Mouse (Mus musculus) adrenal gland, postnatal 10 days (tissue): ENCODE measurements around the gene Mrpl52. TPM values are rescaled to one million over a fixed set of nuclear protein-coding genes. Genes with fewer than 3 reads are reported as not detected.
A peak's percentile ranks its signal among the peaks of the same experiment; 100 is the strongest.

Experiments used
- DNase-seq: peaks from one replicate; pipeline ENCODE4 v3.0.0; 2021; ENCODE audit warnings: mixed read lengths
- total RNA-seq, 2 experiments: library from RNA; stranded (reverse); gene quantifications; 2 replicates each; pipeline ENCODE4 v1.2.3; 2021

The Mrpl52 gene
- total RNA-seq, 2 experiments from 2014 or later, result 204 to 212 TPM

DNA sequence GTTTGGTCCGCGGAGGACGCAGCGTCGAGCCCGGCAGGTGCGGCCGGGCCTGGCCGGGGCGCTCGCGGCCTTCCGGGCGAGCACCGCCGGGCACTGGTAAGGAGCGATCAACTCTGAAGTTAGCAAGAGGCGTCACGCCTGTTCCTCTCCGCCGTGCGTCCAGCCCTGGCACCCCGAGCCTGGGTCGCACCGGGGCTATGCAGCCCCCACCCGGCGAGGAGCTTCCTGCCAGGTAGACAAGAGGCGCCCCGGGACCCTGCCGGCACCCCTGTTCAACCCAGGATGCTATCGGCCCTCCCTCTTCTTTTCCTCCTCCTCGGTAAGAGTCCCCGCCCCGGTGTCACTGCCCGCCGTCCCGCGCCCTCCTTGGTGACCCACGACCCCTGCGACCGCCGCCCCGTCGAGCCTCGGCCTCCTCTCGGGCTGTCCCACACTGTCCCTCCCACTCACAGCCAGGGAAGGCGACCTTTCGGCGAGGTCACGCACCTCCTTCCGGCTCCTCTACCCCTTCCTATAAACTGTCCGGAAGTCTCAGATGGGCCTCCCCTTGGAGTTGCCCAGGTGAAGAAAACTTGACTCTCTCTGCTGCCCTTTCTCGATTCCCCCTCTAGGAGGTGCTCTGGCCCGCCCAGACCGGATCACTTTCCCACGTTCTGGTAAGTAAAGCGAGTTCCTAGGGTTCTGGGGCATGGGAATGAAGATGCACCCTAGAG lies 37.7 kb downstream of the Mrpl52 start:
- DNase-seq, result peak; percentile 76

DNA sequence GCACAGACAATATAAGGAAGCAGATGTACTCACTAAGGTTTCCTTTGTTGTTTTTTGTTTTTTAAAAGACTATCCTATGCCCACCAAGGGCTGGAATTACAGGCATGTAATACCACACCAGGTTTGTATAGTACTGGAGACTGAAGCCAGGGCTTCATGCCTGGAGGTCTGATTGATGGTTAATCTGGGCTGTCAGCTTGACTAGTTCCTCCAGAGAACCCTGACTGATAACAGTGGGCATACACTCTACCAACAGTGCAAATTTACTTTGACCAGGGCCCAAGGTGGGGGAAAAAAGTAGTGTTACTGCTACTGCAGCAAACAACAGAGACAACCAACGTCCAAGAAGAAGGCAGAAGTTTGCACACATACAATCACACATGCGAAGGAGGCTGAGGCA lies 44.8 kb downstream of the Mrpl52 start:
- no peak for DNase-seq

DNA sequence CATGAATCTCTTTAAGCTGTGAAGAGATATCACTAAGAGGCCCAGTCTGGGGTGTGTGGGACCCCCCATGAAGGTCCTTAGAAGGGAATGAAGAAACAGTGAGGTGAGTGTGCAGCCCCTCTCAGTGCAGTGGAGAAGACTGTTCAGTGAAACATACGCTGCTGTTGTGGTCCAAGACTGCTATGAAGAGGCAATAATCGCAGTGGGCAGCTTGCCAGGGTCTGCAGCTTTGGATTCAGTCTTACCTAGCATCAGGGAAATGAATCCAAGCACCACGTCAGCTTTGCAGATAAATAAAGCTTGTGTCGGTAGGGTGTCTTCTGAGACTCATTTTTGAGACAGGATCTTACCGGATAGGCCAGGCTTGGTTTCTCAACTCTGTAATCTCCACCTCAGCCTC lies 46.0 kb downstream of the Mrpl52 start:
- DNase-seq, result no peak

DNA sequence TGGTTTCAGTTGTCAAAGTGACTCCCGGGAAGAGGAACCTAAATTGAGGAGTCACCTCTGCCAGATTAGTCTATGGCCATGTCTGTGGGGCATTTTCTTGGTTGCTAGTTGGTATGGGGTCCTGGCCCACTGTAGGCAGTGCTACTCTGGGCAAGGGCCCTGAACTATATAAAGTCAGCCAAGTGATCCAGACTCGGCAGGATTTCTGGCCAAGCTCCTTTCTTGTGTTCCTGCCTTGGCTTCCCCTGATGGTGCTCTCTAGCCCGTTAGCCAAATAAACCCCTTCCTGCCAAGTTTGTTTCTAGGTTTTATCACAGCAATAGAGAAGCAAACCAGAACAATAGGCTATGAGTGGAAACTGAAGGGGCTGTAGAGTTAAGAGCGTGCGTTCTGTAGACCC lies 48.0 kb downstream of the Mrpl52 start:
- DNase-seq, result no peak

DNA sequence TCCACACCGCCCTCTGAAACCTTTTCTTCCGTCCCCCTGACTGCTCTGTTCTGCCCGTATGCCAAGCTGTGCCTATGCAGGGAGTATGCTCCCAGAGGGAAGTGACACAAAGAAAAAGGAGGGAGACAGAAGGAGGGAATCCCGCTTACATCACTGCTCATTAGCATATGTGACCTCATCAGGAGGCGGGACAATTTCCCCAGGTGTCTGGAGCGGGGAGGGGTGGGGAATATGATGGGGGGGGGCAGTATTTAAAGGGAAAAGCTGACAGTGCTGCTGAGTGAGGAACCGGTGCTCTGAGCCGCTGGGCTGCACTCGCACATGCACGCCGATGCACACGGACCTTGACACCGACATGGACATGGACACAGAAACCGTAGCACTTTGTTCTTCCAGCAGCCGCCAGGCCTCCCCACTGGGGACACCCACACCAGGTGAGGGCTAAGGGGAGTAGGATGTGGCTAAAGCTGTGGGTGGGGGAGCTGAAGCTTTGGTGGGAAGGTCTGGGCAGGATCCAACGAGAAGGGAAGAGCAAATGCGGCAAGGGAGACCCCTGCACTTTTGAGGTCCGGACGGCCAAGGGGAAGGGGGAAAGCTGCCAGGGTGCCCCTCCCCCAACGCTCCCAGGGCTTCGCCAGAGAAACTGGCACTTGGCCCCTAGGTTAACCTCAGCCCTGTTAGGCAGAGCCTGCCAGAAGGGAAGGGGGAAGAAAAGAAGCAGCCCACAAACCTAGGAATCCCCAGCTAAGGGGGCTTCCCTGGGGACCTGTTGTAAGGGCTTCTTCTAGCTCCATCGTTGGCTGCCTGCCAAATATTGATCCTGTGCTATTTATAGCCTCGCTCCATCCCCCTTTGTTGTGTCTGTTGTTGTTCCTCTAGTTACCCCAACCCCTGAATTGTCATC lies 49.5 kb downstream of the Mrpl52 start, which contains the start of gene Rem2:
Gene Rem2, plus strand, starts transcription at position 160 of the 904 bp plus-strand sequence.
- DNase-seq, result peak; percentile 64

DNA sequence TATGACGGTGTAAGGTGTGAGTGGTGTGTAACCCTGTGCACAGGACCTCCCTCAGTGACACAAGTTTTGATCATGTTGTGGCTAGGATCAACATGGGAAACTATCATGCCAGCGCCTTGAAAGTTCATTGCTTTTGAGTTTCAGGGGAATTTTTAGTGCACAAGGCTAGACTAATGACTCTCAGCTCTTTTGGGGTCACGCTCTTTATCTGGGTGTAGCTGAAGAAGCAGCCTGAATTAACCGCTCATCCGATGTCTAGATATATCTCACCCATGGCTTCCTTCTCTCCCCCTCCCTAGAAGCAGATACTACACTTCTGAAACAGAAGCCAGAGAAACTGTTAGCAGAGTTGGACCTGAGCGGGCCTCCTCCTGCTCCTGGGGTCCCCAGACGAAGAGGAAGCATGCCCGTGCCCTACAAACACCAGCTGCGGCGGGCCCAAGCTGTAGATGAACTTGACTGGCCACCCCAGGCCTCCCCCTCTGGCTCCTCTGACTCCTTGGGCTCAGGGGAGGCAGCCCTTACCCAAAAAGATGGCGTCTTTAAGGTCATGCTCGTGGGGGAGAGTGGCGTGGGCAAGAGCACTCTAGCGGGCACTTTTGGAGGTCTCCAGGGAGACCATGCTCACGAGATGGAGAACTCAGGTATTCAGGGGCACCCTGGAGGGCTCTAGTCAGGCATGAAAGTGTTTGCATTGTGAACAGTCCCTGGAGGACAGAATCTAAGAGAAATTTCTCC lies 50.6 kb downstream of the Mrpl52 start:
- no peak for DNase-seq

Other genes starting within 250 kb of the Mrpl52 start
- 100 to 1,000 TPM; 171 to 191 TPM for gene Dad1, start 172.8 kb upstream of the Mrpl52 start, total RNA-seq
- gene Abhd4, start 172.7 kb upstream of the Mrpl52 start, total RNA-seq, result 100 to 1,000 TPM; 206 to 229 TPM
- not detected for gene Olfr49, start 142.0 kb upstream of the Mrpl52 start, total RNA-seq
- 100 to 1,000 TPM; 114 to 138 TPM for gene Oxa1l, start 66.1 kb upstream of the Mrpl52 start, total RNA-seq
- 1 to 10 TPM; 6.2 to 7.9 TPM for gene Slc7a7, start 9.1 kb upstream of the Mrpl52 start, total RNA-seq
- gene Mmp14, start 4.7 kb downstream of the Mrpl52 start, total RNA-seq, result 100 to 1,000 TPM; 127 to 128 TPM
- gene Lrp10, start 37.2 kb downstream of the Mrpl52 start, total RNA-seq, result 10 to 100 TPM; 71.9 to 89.4 TPM
- gene Rem2, start 49.2 kb downstream of the Mrpl52 start, total RNA-seq, result under 1 TPM; 0.39 to 0.87 TPM
- gene Prmt5, start 90.6 kb downstream of the Mrpl52 start, total RNA-seq, result 10 to 100 TPM; 41.1 to 42.1 TPM
- 10 to 100 TPM; 31.0 to 32.5 TPM for gene Haus4, start 127.7 kb downstream of the Mrpl52 start, total RNA-seq
- gene Ajuba, start 150.6 kb downstream of the Mrpl52 start, total RNA-seq, result 10 to 100 TPM; 18.9 to 20.7 TPM
- 1 to 10 TPM; 4.9 to 6.9 TPM for gene 4931414P19Rik, start 179.1 kb downstream of the Mrpl52 start, total RNA-seq
- 100 to 1,000 TPM; 226 to 247 TPM for gene Psmb5, start 191.1 kb downstream of the Mrpl52 start, total RNA-seq
- not detected for gene Psmb11, start 194.5 kb downstream of the Mrpl52 start, total RNA-seq
- not detected for gene Gm17606, start 214.0 kb downstream of the Mrpl52 start, total RNA-seq
- 1 to 10 TPM; 1.7 to 2.5 TPM for gene Cdh24, start 214.5 kb downstream of the Mrpl52 start, total RNA-seq